Mouse (Mus musculus) embryonic facial prominence, embryonic 13.5 days (tissue): ENCODE data around the gene Nat14. TPM values are rescaled to one million over a fixed set of nuclear protein-coding genes. Genes with fewer than 3 reads are reported as not detected.

ENCODE experiments used
- ATAC-seq: fragments of 200-750 bp; cut with Nextera tagmentation; 2 replicates; pipeline ENCODE4 v1.8.0; 2017; ENCODE audit warnings: low read depth; ENCODE audit not compliant: insufficient number of reproducible peaks, insufficient read depth, low FRiP score, low TSS enrichment
- H3K27ac ChIP-seq: fragments of 300-500 bp; sonication (generic); 2 replicates; pipeline ENCODE4 v1.5.1; 2015; ENCODE audit warnings: moderate library complexity, mild to moderate bottlenecking, inconsistent platforms
- H3K27me3 ChIP-seq: fragments of 300-500 bp; sonication (generic); 2 replicates; pipeline ENCODE4 v1.6.1; 2015; ENCODE audit warnings: mild to moderate bottlenecking, inconsistent platforms
- H3K36me3 ChIP-seq: fragments of 300-500 bp; sonication (generic); 2 replicates; pipeline ENCODE4 v1.6.1; 2015; ENCODE audit warnings: mild to moderate bottlenecking, inconsistent platforms
- H3K4me1 ChIP-seq: fragments of 300-500 bp; sonication (generic); 2 replicates; pipeline ENCODE4 v1.6.1; 2015; ENCODE audit warnings: inconsistent platforms
- H3K4me2 ChIP-seq: fragments of 300-500 bp; sonication (generic); 2 replicates; pipeline ENCODE4 v1.6.1; 2015; ENCODE audit warnings: moderate library complexity, mild to moderate bottlenecking, inconsistent platforms
- H3K4me3 ChIP-seq: fragments of 300-500 bp; sonication (generic); 2 replicates; pipeline ENCODE4 v1.5.1; 2015; ENCODE audit warnings: mild to moderate bottlenecking, inconsistent platforms
- H3K9ac ChIP-seq: fragments of 300-500 bp; sonication (generic); 2 replicates; pipeline ENCODE4 v1.6.1; 2015; ENCODE audit warnings: mild to moderate bottlenecking, inconsistent platforms
- H3K9me3 ChIP-seq: fragments of 300-500 bp; sonication (generic); 2 replicates; pipeline ENCODE4 v1.6.1; 2016; ENCODE audit warnings: inconsistent platforms
- WGBS: fragments of 180-500 bp; shearing (Covaris S2); methylation state at CpG from one replicate; pipeline ENCODE4 v1.1.7; 2015; ENCODE audit warnings: mixed read lengths; 5-methylcytosine and 5-hydroxymethylcytosine counted together
- polyA plus RNA-seq: library from polyadenylated mRNA; unstranded; fragments of >200 nt; fragmentation: Nextera tagmentation; extraction: Ambion mirVana; gene quantifications from 2 replicates; pipeline ENCODE4 v1.2.1, GENCODE M21; 2015

Gene Nat14
- polyA plus RNA-seq, 1 experiment from 2014 or later: 3.3 TPM

- Histone ChIP-seq H3K9me3 (peaks cover 4% of the 10 kb centered on the region; the same call in 1 of the 2 replicates), H3K4me2 (no peak overlapping the region), H3K27me3 (peaks cover 29% of the 10 kb centered on the region), H3K36me3 (no peaks in the 10 kb centered on the region), H3K27ac (no peak overlapping the region), H3K4me1 (peaks cover 8% of the 10 kb centered on the region), H3K4me3 (no peak overlapping the region), H3K9ac (no peak overlapping the region)
- ATAC-seq: no peak
- WGBS: 85% methylated on average over 9 of the region's 9 CpGs
Measured at GRCm38 (mm10) chr7:4902404-4902803, 19.4 kb upstream of the Nat14 start.

- no peak within 1 kb of the TSS for H3K27ac ChIP-seq
- H3K4me1 ChIP-seq: no peaks in the 10 kb centered on the region
- no peak within 1 kb of the TSS for H3K9ac ChIP-seq
- 63% methylated on average over 10 of the region's 10 CpGs for WGBS
- ATAC-seq: no peak
- no peak within 1 kb of the TSS for H3K4me2 ChIP-seq
- H3K27me3 ChIP-seq: no peaks in the 10 kb centered on the region
- no peak within 1 kb of the TSS for H3K4me3 ChIP-seq
- no peaks in the 10 kb centered on the region for H3K36me3 ChIP-seq
- H3K9me3 ChIP-seq: no peaks in the 10 kb centered on the region
Measured at GRCm38 (mm10) chr7:4906466-4906950, 15.3 kb upstream of the Nat14 start, which contains the start of gene Gm36210. Gm36210 (minus strand) TSS chr7:4906516.

- Histone ChIP-seq H3K27ac (peak overlapping the region; percentile 51; the same call in 1 of the 2 replicates), H3K4me3 (no peak overlapping the region), H3K4me1 (peaks cover 13% of the 10 kb centered on the region), H3K9ac (no peak overlapping the region), H3K27me3 (no peaks in the 10 kb centered on the region), H3K9me3 (no peaks in the 10 kb centered on the region), H3K4me2 (no peak overlapping the region), H3K36me3 (no peaks in the 10 kb centered on the region)
- no peak for ATAC-seq
- WGBS: 31% methylated on average over 9 of the region's 9 CpGs
Measured at GRCm38 (mm10) chr7:4911561-4911960, 10.3 kb upstream of the Nat14 start.

- peak overlapping the region; percentile 51; the same call in 1 of the 2 replicates for H3K27ac ChIP-seq
- H3K9ac ChIP-seq: no peak overlapping the region
- WGBS: 63% methylated on average over 5 of the region's 5 CpGs
- H3K4me3 ChIP-seq: no peak overlapping the region
- no peaks in the 10 kb centered on the region for H3K9me3 ChIP-seq
- H3K27me3 ChIP-seq: no peaks in the 10 kb centered on the region
- H3K4me2 ChIP-seq: no peak overlapping the region
- peaks cover 18% of the 10 kb centered on the region for H3K4me1 ChIP-seq
- 0 out of 2 replicates have a peak, but pooled peaks cover 1% of the 10 kb centered on the region for H3K36me3 ChIP-seq
- ATAC-seq: no peak
Measured at GRCm38 (mm10) chr7:4912248-4912647, 9.6 kb upstream of the Nat14 start.

- H3K4me3 ChIP-seq: peak within 1 kb of the TSS; percentile 63
- H3K27me3 ChIP-seq: no peaks in the 10 kb centered on the region
- under 1% methylated on average over 56 of the region's 56 CpGs for WGBS
- H3K27ac ChIP-seq: peak within 1 kb of the TSS; percentile 99
- peaks cover 30% of the 10 kb centered on the region for H3K36me3 ChIP-seq
- H3K9me3 ChIP-seq: no peaks in the 10 kb centered on the region
- peak within 1 kb of the TSS; percentile 68 for H3K4me2 ChIP-seq
- peaks cover 18% of the 10 kb centered on the region for H3K4me1 ChIP-seq
- peak within 1 kb of the TSS; percentile 87 for H3K9ac ChIP-seq
- peak; percentile 82 for ATAC-seq
Measured at GRCm38 (mm10) chr7:4915007-4915665, 6.7 kb upstream of the Nat14 start, which contains the start of gene Zfp628. Zfp628 (plus strand) TSS chr7:4915217.

- Histone ChIP-seq H3K27ac (peak overlapping the region; percentile 99), H3K27me3 (no peaks in the 10 kb centered on the region), H3K36me3 (peaks cover 37% of the 10 kb centered on the region), H3K4me3 (peak overlapping the region; percentile 63), H3K4me2 (peak overlapping the region; percentile 68), H3K9me3 (no peaks in the 10 kb centered on the region), H3K4me1 (peaks cover 18% of the 10 kb centered on the region), H3K9ac (peak overlapping the region; percentile 87)
- WGBS: 17% methylated on average over 14 of the region's 14 CpGs
- ATAC-seq: peak; percentile 27; the same call in 1 of the 2 replicates
Measured at GRCm38 (mm10) chr7:4915669-4916416, 6.0 kb upstream of the Nat14 start.

GRCm38 (mm10) chr7:4917494-4917893 is 4.3 kb upstream of the Nat14 start:
- H3K4me1 ChIP-seq: peaks cover 32% of the 10 kb centered on the region
- H3K36me3 ChIP-seq: peaks cover 43% of the 10 kb centered on the region
- no peaks in the 10 kb centered on the region for H3K9me3 ChIP-seq
- 92% methylated on average over 2 of the region's 2 CpGs for WGBS
- H3K4me2 ChIP-seq: no peak overlapping the region
- no peaks in the 10 kb centered on the region for H3K27me3 ChIP-seq
- no peak overlapping the region for H3K27ac ChIP-seq
- no peak overlapping the region for H3K4me3 ChIP-seq
- ATAC-seq: no peak
- H3K9ac ChIP-seq: 0 out of 2 replicates have a peak overlapping the region, but pooled peaks have one; percentile 87

GRCm38 (mm10) chr7:4918681-4919080 is 3.1 kb upstream of the Nat14 start:
- Histone ChIP-seq H3K9me3 (no peaks in the 10 kb centered on the region), H3K4me2 (no peak overlapping the region), H3K27ac (no peak overlapping the region), H3K4me1 (peaks cover 44% of the 10 kb centered on the region), H3K9ac (no peak overlapping the region), H3K4me3 (no peak overlapping the region), H3K27me3 (no peaks in the 10 kb centered on the region), H3K36me3 (peaks cover 43% of the 10 kb centered on the region)
- ATAC-seq: no peak
- WGBS: 91% methylated on average over 15 of the region's 15 CpGs

- Histone ChIP-seq H3K4me1 (peaks cover 48% of the 10 kb centered on the region), H3K27me3 (no peaks in the 10 kb centered on the region), H3K4me2 (no peak overlapping the region), H3K27ac (no peak overlapping the region), H3K36me3 (peaks cover 43% of the 10 kb centered on the region), H3K9ac (no peak overlapping the region), H3K9me3 (no peaks in the 10 kb centered on the region), H3K4me3 (no peak overlapping the region)
- WGBS: 88% methylated on average over 21 of the region's 21 CpGs
- no peak for ATAC-seq
Measured at GRCm38 (mm10) chr7:4919096-4919495, 2.7 kb upstream of the Nat14 start.

- no peak overlapping the region for H3K4me3 ChIP-seq
- H3K27ac ChIP-seq: no peak overlapping the region
- WGBS: 90% methylated on average over 21 of the region's 21 CpGs
Measured at GRCm38 (mm10) chr7:4919971-4920370, 1.9 kb upstream of the Nat14 start.

GRCm38 (mm10) chr7:4920496-4920895 is 1.3 kb upstream of the Nat14 start:
- H3K36me3 ChIP-seq: peaks cover 43% of the 10 kb centered on the region
- no peaks in the 10 kb centered on the region for H3K27me3 ChIP-seq
- ATAC-seq: no peak
- H3K4me1 ChIP-seq: peaks cover 56% of the 10 kb centered on the region
- no peak overlapping the region for H3K9ac ChIP-seq
- no peak overlapping the region for H3K27ac ChIP-seq
- 93% methylated on average over 19 of the region's 19 CpGs for WGBS
- no peaks in the 10 kb centered on the region for H3K9me3 ChIP-seq
- H3K4me2 ChIP-seq: no peak overlapping the region
- no peak overlapping the region for H3K4me3 ChIP-seq

More at GRCm38 (mm10) chr7:4919971-4920370, 1.9 kb upstream of the Nat14 start:
- peaks cover 43% of the 10 kb centered on the region for H3K36me3 ChIP-seq
- no peak overlapping the region for H3K4me2 ChIP-seq
- H3K27me3 ChIP-seq: no peaks in the 10 kb centered on the region
- ATAC-seq: no peak
- H3K9ac ChIP-seq: no peak overlapping the region
- peaks cover 51% of the 10 kb centered on the region for H3K4me1 ChIP-seq
- H3K9me3 ChIP-seq: no peaks in the 10 kb centered on the region
